21 mouse cellular contexts compared by ENCODE assay signal in genomic region chr2:102714320-102714719, GRCm38 (mm10). TPM values are rescaled to one million over a fixed set of nuclear protein-coding genes. Genes with fewer than 3 reads are reported as not detected.
A peak's percentile ranks its signal among the peaks of the same experiment; 100 is the strongest.
DNase-seq lines count a peak whose midpoint lies in the region; ATAC-seq lines count a peak whose summit lies in the region.
"Had no signal": no experiment of that assay in that cellular context is flagged by ENCODE, and none has a peak within 500 bp of the region (broad histone marks: within the 10 kb centered on the region; RNA-seq: fewer than 3 reads in every experiment).

No protein-coding gene starts in this region.

- no peaks in the 10 kb centered on the region for H3K36me3 ChIP-seq in limb, embryonic 11.5 days (ENCODE audit: control insufficient read depth, insufficient read depth, low read length)
- no peaks in the 10 kb centered on the region for H3K36me3 ChIP-seq in limb, embryonic 10.5 days
- H3K36me3 ChIP-seq in limb, embryonic 12.5 days, result no peaks in the 10 kb centered on the region
- H3K36me3 ChIP-seq in macrophage (ENCODE audit: inconsistent target), result no peaks in the 10 kb centered on the region
- H3K36me3 ChIP-seq: embryonic facial prominence, embryonic 10.5 days; embryonic facial prominence, embryonic 12.5 days; forebrain, embryonic 15.5 days had no signal

- no peaks in the 10 kb centered on the region for H3K79me2 ChIP-seq in macrophage (ENCODE audit: inconsistent target)

- no peak overlapping the region for H3K4me3 ChIP-seq in limb, embryonic 11.5 days (ENCODE audit: low read depth, low read length)
- no peak overlapping the region for H3K4me3 ChIP-seq in limb, embryonic 10.5 days
- H3K4me3 ChIP-seq in limb, embryonic 12.5 days (replicated peaks), result no peak overlapping the region
- no peak overlapping the region for H3K4me3 ChIP-seq in macrophage (ENCODE audit: inconsistent target)
- H3K4me3 ChIP-seq: embryonic facial prominence, embryonic 10.5 days; embryonic facial prominence, embryonic 12.5 days; forebrain, embryonic 13.5 days; forebrain, embryonic 15.5 days had no signal

- no peak for DNase-seq in limb, embryonic 11.5 days (ENCODE audit: low spot score)
- no peak for DNase-seq in limb, embryonic 10.5 days (ENCODE audit: low spot score)
- no peak for DNase-seq in spleen, postnatal 14 days (ENCODE audit: low spot score in 2 of 2)
- no peak for DNase-seq in spleen, adult 18-20 months
- no peak for DNase-seq in adrenal gland, postnatal 10 days
- DNase-seq: adrenal gland, adult 2 months; adrenal gland, postnatal 14 days; adrenal gland, postnatal 36 days; cerebellum, adult 11-12 months; cerebellum, adult 2 months; cerebellum, adult 9-10 months; cerebellum, postnatal 10 days; cerebellum, postnatal 25 days had no signal

- H3K9me3 ChIP-seq in limb, embryonic 11.5 days (ENCODE audit: control insufficient read depth, low read length), result no peaks in the 10 kb centered on the region
- H3K9me3 ChIP-seq in limb, embryonic 10.5 days (replicated peaks), result no peaks in the 10 kb centered on the region
- H3K9me3 ChIP-seq in limb, embryonic 12.5 days, result no peaks in the 10 kb centered on the region
- H3K9me3 ChIP-seq: embryonic facial prominence, embryonic 10.5 days; embryonic facial prominence, embryonic 12.5 days; forebrain, embryonic 13.5 days; forebrain, embryonic 15.5 days had no signal

- no peak overlapping the region for H3K4me2 ChIP-seq in limb, embryonic 11.5 days (ENCODE audit: low read depth, severe bottlenecking)
- no peak overlapping the region for H3K4me2 ChIP-seq in limb, embryonic 12.5 days
- H3K4me2 ChIP-seq: embryonic facial prominence, embryonic 12.5 days; forebrain, embryonic 13.5 days; forebrain, embryonic 15.5 days had no signal

- no peak overlapping the region for H3K27ac ChIP-seq in limb, embryonic 11.5 days (replicated peaks; ENCODE audit: low read depth, low read length)
- H3K27ac ChIP-seq in limb, embryonic 10.5 days, result no peak overlapping the region
- H3K27ac ChIP-seq in limb, embryonic 12.5 days, result no peak overlapping the region
- peak overlapping the region; percentile 51; the same call in 1 of the 2 replicates for H3K27ac ChIP-seq in macrophage
- H3K27ac ChIP-seq: embryonic facial prominence, embryonic 10.5 days; embryonic facial prominence, embryonic 12.5 days; forebrain, embryonic 13.5 days; forebrain, embryonic 15.5 days had no signal

- H3K9ac ChIP-seq in limb, embryonic 11.5 days (ENCODE audit: low read length), result no peak overlapping the region
- no peak overlapping the region for H3K9ac ChIP-seq in limb, embryonic 12.5 days (replicated peaks)
- H3K9ac ChIP-seq: embryonic facial prominence, embryonic 12.5 days; forebrain, embryonic 13.5 days; forebrain, embryonic 15.5 days had no signal

- WGBS in limb, embryonic 11.5 days, result 53% methylated on average over 2 of the region's 2 CpGs
- 83% methylated on average over 2 of the region's 2 CpGs for WGBS in limb, embryonic 10.5 days
- 25% methylated on average over 2 of the region's 2 CpGs for WGBS in limb, embryonic 12.5 days
- 82% methylated on average over 1 of the region's 2 CpGs for WGBS in macrophage (ENCODE audit: missing documents)

- no peaks in the 10 kb centered on the region for H3K4me1 ChIP-seq in limb, embryonic 11.5 days (ENCODE audit: control insufficient read depth, insufficient read depth, low read length)
- H3K4me1 ChIP-seq in limb, embryonic 10.5 days, result no peaks in the 10 kb centered on the region
- 0 out of 2 replicates have a peak, but pooled peaks cover 7% of the 10 kb centered on the region for H3K4me1 ChIP-seq in limb, embryonic 12.5 days (replicated peaks)
- H3K4me1 ChIP-seq: embryonic facial prominence, embryonic 10.5 days; embryonic facial prominence, embryonic 12.5 days; forebrain, embryonic 13.5 days; forebrain, embryonic 15.5 days had no signal

- no peaks in the 10 kb centered on the region for H3K27me3 ChIP-seq in limb, embryonic 11.5 days (ENCODE audit: control insufficient read depth, insufficient read depth, low read length)
- H3K27me3 ChIP-seq in limb, embryonic 10.5 days (ENCODE audit: low read depth, poor library complexity, severe bottlenecking), result no peaks in the 10 kb centered on the region
- H3K27me3 ChIP-seq in limb, embryonic 12.5 days, result peaks cover 65% of the 10 kb centered on the region
- H3K27me3 ChIP-seq: embryonic facial prominence, embryonic 12.5 days; forebrain, embryonic 13.5 days; forebrain, embryonic 15.5 days had no signal

- ATAC-seq in limb, embryonic 11.5 days (ENCODE audit: insufficient number of reproducible peaks, low FRiP score, low TSS enrichment, low read depth), result peak; percentile 26; the same call in 1 of the 2 replicates
- peak; percentile 75 for ATAC-seq in limb, embryonic 12.5 days (ENCODE audit: insufficient number of reproducible peaks, insufficient read depth, low FRiP score, low TSS enrichment, low read depth)
- ATAC-seq: forebrain, embryonic 13.5 days; forebrain, embryonic 15.5 days had no signal

RNA-seq across cellular contexts. Expression of gene Slc1a2, which starts 55.9 kb away (rescaled TPM):
- 0.06 and 0.11 TPM in 2 replicates for polyA plus RNA-seq in limb, embryonic 11.5 days (2014; fragmentation: Nextera tagmentation; extraction: Ambion mirVana)
- 0.09 and 0.38 TPM in 2 replicates for polyA plus RNA-seq in limb, embryonic 10.5 days (2016; fragmentation: Nextera tagmentation; extraction: Ambion mirVana)
- 0.16 and 0.37 TPM in 2 replicates for polyA plus RNA-seq in limb, embryonic 12.5 days (2016; fragmentation: Nextera tagmentation; extraction: Ambion mirVana)
- 1 to 10 TPM in 2 of 26 experiments, under 1 TPM in 10, not detected in 14; 0.06 to 1.8 (median 0.19) TPM for total RNA-seq in macrophage (2018; cell fraction: chromatin; rRNA removed)
- 1 to 10 TPM in 1 of 26 experiments, under 1 TPM in 23, not detected in 2; 0.04 to 1.2 (median 0.30) TPM for total RNA-seq in macrophage (2018; cell fraction: cytosol; rRNA removed)
- 1 to 10 TPM in 2 of 26 experiments, under 1 TPM in 14, not detected in 10; 0.06 to 1.1 (median 0.46) TPM for total RNA-seq in macrophage (2018; cell fraction: nucleus; rRNA removed)
- polyA plus RNA-seq in macrophage (2018), result 0.03 to 0.42 TPM (median 0.07 TPM) in 3 replicates
- 1 to 10 TPM in 1 of 2 experiments, under 1 TPM in 1; 0.61 to 1.4 TPM for total RNA-seq in adrenal gland, postnatal 10 days (2021)
- total RNA-seq: MEL had no signal
- polyA plus RNA-seq: C2C12 had no signal
